Mouse (Mus musculus) v-Abl transformed pro-B cells (cell line): ENCODE data around the gene Fam219b.

Source experiments
- in situ Hi-C, 2 experiments: fragments of 400-800 bp; cut with MboI; formaldehyde crosslinking; loops; one replicate each; pipeline ENCODE4 v1.15.1; 2025; ENCODE audit not compliant: unreplicated experiment in 2 of 2

The Fam219b gene

GRCm38 (mm10) chr9:57537044-57537727 is at the start of gene Fam219b:
Fam219b (plus strand) TSS chr9:57537528.
- in situ Hi-C loops, result loop anchor here in 1 of 2 experiments (10.0 kb wide), 1 partner anchor 218 kb away; no protein-coding TSS in a partner anchor

DNA sequence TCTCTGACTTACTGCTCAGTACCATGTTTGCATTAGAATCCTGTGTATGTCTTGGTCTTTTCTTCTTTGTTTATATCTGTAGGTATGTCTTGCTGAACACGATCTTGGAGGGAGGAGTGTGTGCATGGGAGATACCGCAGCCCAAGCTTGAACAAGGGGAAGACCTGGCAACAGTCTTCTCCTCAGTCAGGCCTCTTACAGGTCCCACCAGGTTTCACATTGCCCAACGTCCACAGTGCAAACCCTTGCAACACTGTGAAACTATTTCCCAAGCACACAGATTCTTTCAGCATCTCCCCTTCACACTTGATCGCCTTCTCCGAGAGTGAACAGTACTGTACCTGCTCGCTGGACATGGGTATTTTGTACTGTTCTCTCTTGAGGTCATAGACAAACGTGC is 49.5 kb upstream of the Fam219b start:
- in situ Hi-C loops, result loop anchor here (5.0 to 10.0 kb wide), 2 partner anchors 34 to 257 kb away; partner anchors contain the start of gene Cox5a (in 1 of the 2)

GRCm38 (mm10) chr9:57493532-57493931 is 43.8 kb upstream of the Fam219b start:
- in situ Hi-C loops, result no loop called here

DNA sequence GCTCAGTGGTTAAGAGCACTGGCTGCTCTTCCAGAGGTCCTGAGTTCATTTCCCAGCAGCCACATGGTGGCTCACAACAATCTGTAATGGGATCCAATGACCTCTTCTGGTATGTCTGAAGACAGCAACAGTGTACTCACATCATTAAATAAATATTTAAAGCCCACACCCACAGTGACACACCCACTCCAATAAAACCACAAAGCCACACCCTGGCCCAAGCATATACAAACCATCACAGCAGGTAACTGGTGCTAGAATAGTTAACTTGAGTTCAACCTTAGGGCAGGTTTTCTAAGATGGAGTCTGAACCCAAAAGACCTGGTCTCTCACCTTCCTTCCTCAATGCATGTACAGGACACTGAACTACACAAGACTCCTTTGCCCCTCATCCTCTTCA is 42.4 kb upstream of the Fam219b start:
- in situ Hi-C loops, result no loop called here

- in situ Hi-C loops, result no loop called here
Measured at GRCm38 (mm10) chr9:57497236-57497635, 40.1 kb upstream of the Fam219b start.

DNA sequence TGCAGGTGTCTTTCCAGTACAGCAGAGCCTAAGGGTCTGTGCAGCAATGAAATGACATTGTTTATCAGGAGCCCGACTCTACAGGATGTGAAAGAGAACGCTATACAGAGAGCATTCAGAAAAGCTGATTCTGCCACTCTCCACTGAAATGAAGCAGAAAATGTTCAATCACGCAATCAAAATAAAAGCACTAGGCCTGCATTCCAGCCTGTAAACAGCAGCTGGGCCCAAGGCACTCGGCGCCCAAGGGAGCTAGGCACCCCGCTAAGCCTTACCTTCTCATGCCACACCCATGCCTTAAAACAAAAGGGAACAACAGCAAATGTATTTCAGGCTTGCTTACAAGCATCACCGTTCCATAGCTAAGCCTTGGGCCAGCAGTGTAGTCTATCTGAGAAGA is 38.8 kb upstream of the Fam219b start:
- in situ Hi-C loops, result no loop called here

DNA sequence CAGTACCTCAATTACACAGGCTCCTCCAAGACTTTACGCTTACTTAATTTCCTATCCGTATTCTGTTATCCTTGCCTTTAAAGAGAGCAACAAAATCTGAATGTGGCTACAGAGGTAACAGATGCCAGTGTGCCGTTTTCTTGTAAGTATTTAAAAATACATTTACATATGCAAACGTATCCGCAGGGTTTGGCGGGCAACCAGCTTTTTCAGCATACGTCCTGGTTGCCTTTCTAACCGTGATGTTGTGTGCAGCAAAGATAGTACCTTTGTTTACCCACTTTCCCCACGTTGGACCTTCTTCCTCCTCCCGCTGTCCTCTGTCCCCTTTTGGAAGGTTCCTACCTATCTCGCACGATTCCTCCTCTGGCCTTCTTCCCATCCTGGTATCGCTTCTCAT is 35.9 kb upstream of the Fam219b start:
- in situ Hi-C loops, result loop anchor here in 1 of 2 experiments (25.0 kb wide), 1 partner anchor 564 kb away; the partner anchor contains the start of genes Imp3 and Snx33

- in situ Hi-C loops, result loop anchor here in 1 of 2 experiments (25.0 kb wide), 1 partner anchor 565 kb away; the partner anchor contains the start of genes Imp3 and Snx33
Measured at GRCm38 (mm10) chr9:57501861-57502260, 35.5 kb upstream of the Fam219b start.

DNA sequence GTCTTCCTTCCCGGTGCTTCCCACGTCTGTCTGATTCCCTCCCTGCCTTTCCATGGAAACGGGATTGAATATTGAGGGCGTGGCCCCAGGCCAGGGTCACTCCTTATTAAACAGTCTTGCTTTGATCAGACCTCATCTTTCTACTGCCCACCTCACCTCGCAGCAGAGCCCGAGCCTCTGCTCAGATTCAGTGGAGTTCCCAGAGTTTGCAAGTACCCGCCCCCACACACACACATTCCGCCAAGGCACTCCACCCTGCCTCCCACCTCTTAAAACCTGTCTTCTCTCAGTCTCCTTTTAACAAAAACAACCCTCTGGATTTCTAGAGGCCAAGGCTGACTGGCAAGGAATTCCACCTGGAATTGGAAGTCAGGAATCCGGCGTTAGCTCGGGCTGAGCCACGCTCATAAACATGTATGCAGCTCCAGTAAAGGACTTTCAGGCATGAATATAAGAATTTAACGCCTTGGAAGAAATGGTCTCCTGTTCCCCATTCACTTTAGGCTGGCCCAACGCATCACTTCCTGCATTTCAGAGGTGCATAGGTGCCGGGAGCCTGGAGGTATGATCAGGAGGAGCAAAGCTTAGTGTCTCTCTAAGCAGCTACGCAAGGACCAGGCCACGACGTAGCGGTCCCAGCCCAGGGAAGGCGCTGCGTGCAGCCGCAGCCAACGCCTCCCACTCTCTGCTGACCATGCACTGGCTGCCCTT is 34.3 kb upstream of the Fam219b start:
- in situ Hi-C loops, result loop anchor here in 1 of 2 experiments (25.0 kb wide), 1 partner anchor 566 kb away; the partner anchor contains the start of genes Imp3 and Snx33

DNA sequence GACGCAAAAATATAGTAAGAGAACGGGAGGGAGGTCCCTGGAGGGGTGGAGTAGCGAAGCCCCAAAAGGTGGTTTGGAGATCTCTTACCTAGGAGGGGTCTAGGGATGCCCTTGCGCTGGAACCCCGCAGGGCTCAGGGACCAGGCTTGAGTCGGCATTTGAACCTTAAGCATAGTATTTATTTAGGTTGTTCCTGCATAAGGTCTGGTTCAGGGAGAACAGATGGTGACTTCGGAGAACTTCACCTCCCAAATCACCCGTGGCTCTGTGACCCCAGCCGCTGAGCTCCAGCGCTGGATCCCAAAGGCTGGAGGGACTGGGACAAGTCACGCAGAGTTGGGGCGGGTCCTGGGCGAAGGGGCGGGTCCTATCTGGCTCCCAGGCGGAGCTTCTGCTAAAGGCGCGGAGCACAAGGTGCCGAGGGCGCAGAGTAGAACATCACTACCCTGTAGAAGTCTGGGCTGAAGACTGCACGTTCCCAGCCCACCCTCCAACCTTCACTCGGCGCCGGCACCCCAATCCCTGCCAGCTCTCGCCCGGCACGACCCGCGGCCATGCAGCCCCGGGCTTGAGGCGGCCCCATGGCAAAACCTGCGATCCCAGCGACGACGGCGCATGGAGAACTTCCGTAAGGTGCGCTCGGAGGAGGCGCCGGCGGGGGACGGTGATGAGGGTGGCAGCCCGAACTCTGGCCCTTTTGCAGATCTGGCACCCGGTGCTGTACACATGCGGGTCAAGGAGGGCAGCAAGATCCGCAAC is 33.5 kb upstream of the Fam219b start, which contains the start of gene Rpp25:
Rpp25 (plus strand) TSS at position 405 of the 759 bp plus-strand sequence.
- in situ Hi-C loops, result loop anchor here in 1 of 2 experiments (25.0 kb wide), 1 partner anchor 566 kb away; the partner anchor contains the start of genes Imp3 and Snx33

DNA sequence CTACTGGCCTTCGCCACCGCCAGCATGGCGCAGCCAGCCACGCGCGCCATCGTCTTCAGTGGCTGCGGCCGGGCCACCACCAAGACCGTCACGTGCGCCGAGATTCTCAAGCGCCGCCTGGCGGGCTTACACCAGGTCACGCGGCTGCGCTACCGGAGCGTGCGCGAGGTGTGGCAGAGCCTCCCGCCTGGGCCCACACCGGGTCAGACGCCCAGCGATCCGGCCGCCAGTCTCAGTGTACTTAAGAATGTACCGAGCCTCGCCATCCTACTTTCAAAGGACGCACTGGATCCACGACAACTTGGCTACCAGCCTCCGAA is 33.0 kb upstream of the Fam219b start:
- in situ Hi-C loops, result loop anchor here in 1 of 2 experiments (25.0 kb wide), 1 partner anchor 567 kb away; the partner anchor contains the start of genes Imp3 and Snx33

GRCm38 (mm10) chr9:57504891-57505290 is 32.4 kb upstream of the Fam219b start:
- in situ Hi-C loops, result loop anchor here in 1 of 2 experiments (25.0 kb wide), 1 partner anchor 568 kb away; the partner anchor contains the start of genes Imp3 and Snx33

DNA sequence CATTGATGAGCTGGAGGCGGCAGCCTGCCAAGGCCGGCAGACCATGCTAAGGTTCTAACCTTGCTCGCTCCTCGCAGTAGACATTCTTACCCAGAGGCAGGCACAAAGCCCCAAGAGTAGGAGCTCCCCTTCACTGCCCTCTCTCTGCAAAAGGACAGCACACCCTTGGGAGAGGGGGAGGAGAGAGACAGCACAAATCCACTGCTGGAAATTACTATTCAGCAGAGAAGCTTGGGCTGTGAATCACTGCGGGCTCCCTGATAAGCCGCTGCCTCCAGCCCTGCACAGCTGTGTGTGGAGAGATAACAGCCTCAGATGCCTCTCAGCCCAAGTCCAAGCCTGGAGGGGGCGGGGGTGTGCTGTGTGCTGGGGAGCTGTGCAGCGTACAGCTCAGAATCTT is 31.6 kb upstream of the Fam219b start:
- in situ Hi-C loops, result loop anchor here in 1 of 2 experiments (25.0 kb wide), 1 partner anchor 568 kb away; the partner anchor contains the start of genes Imp3 and Snx33

DNA sequence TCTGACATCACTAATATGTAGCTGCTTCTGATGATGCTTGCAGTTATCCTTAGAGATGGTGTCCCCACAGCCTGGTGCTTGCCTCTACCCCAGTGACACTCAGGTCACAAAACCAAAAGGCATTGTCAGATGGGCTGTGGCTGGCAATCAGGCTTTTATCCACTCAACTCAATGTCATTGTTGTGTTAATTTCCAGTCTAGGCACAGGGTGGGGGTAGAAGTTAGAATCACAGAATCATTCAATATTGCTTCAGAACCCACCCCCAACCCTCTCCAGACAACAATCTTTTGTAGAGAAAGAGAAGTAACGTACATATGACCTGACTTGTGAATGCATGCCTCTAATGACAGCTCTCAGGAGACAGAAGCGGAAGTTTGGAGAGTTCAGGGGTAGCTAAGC is 26.8 kb upstream of the Fam219b start:
- in situ Hi-C loops, result loop anchor here (10.0 to 25.0 kb wide), 5 partner anchors 66 to 573 kb away; partner anchors contain the start of genes Imp3 (in 1 of the 2), Ppcdc (in 1 of the 2), Sin3a (in 1 of the 2) and Snx33 (in 1 of the 2)

DNA sequence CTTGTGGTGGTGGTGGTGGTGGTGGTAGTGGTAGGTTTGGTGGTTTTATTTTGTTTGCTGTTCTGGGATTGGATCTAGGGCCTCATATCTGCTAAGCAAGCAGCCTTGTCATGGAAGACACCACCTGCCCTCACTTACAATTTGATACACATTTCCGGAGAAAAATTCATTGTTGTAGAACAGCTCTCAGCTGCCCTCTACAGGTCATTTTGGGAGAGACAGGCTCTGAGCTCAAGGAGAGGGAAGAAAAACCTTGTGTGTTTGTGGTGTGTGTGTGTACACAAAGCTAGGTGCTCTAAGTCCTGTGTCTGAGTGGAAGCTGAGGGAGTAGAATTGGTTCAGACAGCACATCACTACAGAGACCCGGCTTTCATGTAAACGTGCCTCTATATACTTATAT is 20.2 kb upstream of the Fam219b start:
- in situ Hi-C loops, result loop anchor here (5.0 to 25.0 kb wide), 7 partner anchors 35 to 580 kb away; partner anchors contain the start of genes Imp3 (in 1 of the 2), Ppcdc (in 1 of the 2), Sin3a (in 1 of the 2) and Snx33 (in 1 of the 2)

GRCm38 (mm10) chr9:57520375-57521055 is 16.8 kb upstream of the Fam219b start:
- in situ Hi-C loops, result loop anchor here (5.0 to 25.0 kb wide), 6 partner anchors 33 to 583 kb away; partner anchors contain the start of genes Csk (in 1 of the 2), Cyp11a1 (in 1 of the 2), Imp3 (in 1 of the 2) and Ppcdc (in 1 of the 2)

DNA sequence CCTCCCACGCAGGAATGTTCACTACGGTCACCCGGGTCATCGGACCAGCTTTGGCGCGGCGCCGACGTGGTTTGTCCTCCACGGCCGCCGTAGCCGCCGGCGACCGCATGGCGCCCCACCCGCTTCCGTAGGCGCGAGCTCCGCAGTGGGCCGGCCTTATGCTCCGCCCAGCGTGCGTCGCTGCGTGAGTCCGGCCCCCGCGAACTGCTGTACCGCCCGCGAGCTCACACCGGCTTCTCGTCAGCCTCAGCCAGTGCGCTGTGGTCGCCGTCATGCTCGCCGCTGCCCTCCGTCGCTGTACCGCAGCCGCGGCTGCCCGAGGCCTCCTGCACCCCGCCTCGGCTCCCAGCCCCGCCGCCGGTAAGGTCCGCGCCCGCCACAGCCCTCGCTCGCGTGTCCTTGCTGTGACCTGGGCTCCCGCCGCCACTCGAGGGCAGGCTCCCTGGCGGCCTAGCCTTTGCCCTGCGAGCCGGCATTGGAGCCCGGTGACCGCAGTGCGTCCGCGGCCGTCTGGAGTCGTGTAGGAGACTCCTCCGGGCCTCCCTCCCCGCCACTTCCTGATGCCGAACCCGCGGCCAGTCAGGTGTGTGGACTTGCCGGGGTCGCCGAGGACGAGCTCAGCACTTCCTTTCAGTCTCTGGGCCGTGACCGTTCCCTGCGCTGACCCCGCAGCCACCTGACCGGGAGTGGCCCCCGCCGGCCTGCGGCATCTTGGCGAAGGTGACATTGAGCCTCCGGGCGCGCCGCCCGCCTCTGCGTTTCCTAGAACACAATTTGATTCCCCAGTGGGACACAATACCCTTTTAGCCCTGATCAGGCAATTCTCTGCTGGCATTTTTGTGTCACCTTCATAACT is 16.0 kb upstream of the Fam219b start, which contains the start of gene Cox5a:
Cox5a (plus strand) TSS at position 219 of the 856 bp plus-strand sequence.
- in situ Hi-C loops, result loop anchor here (5.0 to 25.0 kb wide), 6 partner anchors 34 to 584 kb away; partner anchors contain the start of genes Csk (in 1 of the 2), Cyp11a1 (in 1 of the 2), Imp3 (in 1 of the 2) and Ppcdc (in 1 of the 2)
